Mouse (Mus musculus): ENCODE measurements around the gene Axin2. TPM values are rescaled to one million over a fixed set of nuclear protein-coding genes. Genes with fewer than 3 reads are reported as not detected.

Axin2 gene
- polyA plus RNA-seq, 2 experiments: 0.15 to 0.85 TPM

DNA sequence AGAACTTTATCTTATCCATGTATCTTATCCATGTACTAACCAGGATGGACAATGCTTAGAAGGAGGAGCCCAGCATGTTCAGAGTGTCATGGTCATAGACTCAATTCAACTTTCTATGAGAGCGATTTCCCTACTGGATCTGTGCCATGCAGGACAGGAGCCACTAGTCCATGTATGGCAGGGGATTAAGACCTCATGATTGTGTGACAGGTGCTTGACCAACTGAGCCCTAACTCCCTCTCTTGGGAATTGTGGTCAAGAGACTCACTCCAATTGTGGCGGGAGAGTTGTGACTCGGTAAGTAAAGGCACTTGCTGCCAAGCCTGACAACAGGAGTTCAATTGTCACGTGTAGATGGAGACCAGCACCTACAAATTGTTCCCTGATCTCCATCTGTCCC lies 67.6 kb downstream of the Axin2 start:
- TF ChIP-seq CTCF (IDR thresholded peaks at IDR 0.05; ENCODE audit: low read depth): no peak
- Histone ChIP-seq H3K4me3 (ENCODE audit: insufficient read depth in 1 of 2, low read depth in 2 of 2, low read length in 2 of 2) (no peak overlapping the region), H3K27ac (no peak overlapping the region), H3K36me3 (replicated peaks; ENCODE audit: control insufficient read depth, insufficient read depth, low read depth) (no peaks in the 10 kb centered on the region), H3K4me2 (ENCODE audit: low read depth) (no peak overlapping the region), H3K4me1 (replicated peaks; ENCODE audit: control insufficient read depth in 2 of 2, insufficient read depth in 2 of 2, low read length in 1 of 2) (no peaks in the 10 kb centered on the region), H3K9ac (replicated peaks) (no peak overlapping the region), H3K27me3 (ENCODE audit: control insufficient read depth, insufficient read depth, low read length) (no peaks in the 10 kb centered on the region), H3K9me3 (ENCODE audit: control insufficient read depth, low read length) (no peaks in the 10 kb centered on the region)
- 63% methylated on average over 4 of the region's 4 CpGs for WGBS (ENCODE audit: insufficient replicate concordance)
- ATAC-seq (ENCODE audit: insufficient read depth) (no peak), DNase-seq (ENCODE audit: low read depth in 3 of 3, low spot score in 3 of 3) (no peak)

DNA sequence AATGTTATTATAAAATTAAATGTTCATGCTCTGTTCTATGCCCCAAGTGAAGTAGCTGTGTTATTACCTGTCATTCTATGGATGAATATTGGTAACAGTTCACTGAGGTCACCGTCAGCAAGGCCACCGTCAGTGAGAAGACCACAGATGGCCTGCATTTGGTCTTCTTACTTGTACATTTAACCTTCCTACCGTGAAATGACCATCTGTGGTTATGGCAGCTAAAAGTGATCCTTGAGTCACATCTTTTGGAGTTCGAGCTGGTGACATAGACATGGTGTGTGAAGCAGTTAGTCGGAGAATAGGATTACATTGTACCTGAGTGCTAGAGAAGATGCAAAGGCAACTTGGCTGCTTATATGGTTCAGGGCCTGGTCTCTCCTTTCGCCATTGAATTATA lies 68.1 kb downstream of the Axin2 start:
- no peaks in the 10 kb centered on the region for H3K27me3 ChIP-seq (ENCODE audit: control insufficient read depth, insufficient read depth, low read length)
- DNase-seq (ENCODE audit: low read depth in 3 of 3, low spot score in 3 of 3) (no peak), ATAC-seq (ENCODE audit: insufficient read depth) (no peak)
- no peak overlapping the region for H3K9ac ChIP-seq (replicated peaks)
- no peaks in the 10 kb centered on the region for H3K4me1 ChIP-seq (replicated peaks; ENCODE audit: control insufficient read depth in 2 of 2, insufficient read depth in 2 of 2, low read length in 1 of 2)
- no peak overlapping the region for H3K4me2 ChIP-seq (ENCODE audit: low read depth)
- H3K4me3 ChIP-seq (ENCODE audit: insufficient read depth in 1 of 2, low read depth in 2 of 2, low read length in 2 of 2): no peak overlapping the region
- TF ChIP-seq EP300 (IDR thresholded peaks at IDR 0.05; ENCODE audit: low read depth): no peak
- no peak for TF ChIP-seq CTCF (IDR thresholded peaks at IDR 0.05; ENCODE audit: low read depth)
- 68% methylated on average over 6 of the region's 6 CpGs for WGBS (ENCODE audit: insufficient replicate concordance)
- H3K9me3 ChIP-seq (ENCODE audit: control insufficient read depth, low read length): no peaks in the 10 kb centered on the region
- H3K27ac ChIP-seq: no peak overlapping the region
- no peaks in the 10 kb centered on the region for H3K36me3 ChIP-seq (replicated peaks; ENCODE audit: control insufficient read depth, insufficient read depth, low read depth)

DNA sequence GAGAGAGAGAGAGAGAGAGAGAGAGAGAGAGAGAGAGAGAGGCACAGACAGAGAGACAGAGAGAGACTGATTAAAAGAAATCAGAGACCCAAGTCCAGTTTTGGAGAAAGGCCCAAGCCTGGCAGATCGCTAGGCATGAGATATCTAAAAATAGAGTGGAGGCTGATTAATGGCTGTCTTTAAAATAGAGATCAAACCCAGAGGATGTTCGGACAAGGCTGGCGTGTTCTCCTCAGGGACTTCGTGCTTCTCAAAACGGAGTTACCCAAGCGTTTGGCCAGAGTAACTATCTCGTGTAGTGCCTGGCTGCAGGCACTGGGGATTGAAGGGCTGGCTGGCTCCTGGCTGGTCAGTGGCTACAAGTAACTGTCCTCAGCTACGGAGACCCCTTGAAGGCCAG lies 69.8 kb downstream of the Axin2 start:
- DNase-seq (ENCODE audit: low read depth in 3 of 3, low spot score in 3 of 3): no peak
- no peak overlapping the region for H3K4me3 ChIP-seq (ENCODE audit: insufficient read depth in 1 of 2, low read depth in 2 of 2, low read length in 2 of 2)
- no peak for ATAC-seq (ENCODE audit: insufficient read depth)
- H3K36me3 ChIP-seq (replicated peaks; ENCODE audit: control insufficient read depth, insufficient read depth, low read depth): no peaks in the 10 kb centered on the region
- no peak overlapping the region for H3K9ac ChIP-seq (replicated peaks)
- H3K27ac ChIP-seq: no peak overlapping the region
- no peak overlapping the region for H3K4me2 ChIP-seq (ENCODE audit: low read depth)
- H3K4me1 ChIP-seq (replicated peaks; ENCODE audit: control insufficient read depth in 2 of 2, insufficient read depth in 2 of 2, low read length in 1 of 2): no peaks in the 10 kb centered on the region
- no peaks in the 10 kb centered on the region for H3K9me3 ChIP-seq (ENCODE audit: control insufficient read depth, low read length)
- WGBS (ENCODE audit: insufficient replicate concordance): 66% methylated on average over 8 of the region's 8 CpGs
- no peaks in the 10 kb centered on the region for H3K27me3 ChIP-seq (ENCODE audit: control insufficient read depth, insufficient read depth, low read length)
- TF ChIP-seq EP300 (IDR thresholded peaks at IDR 0.05; ENCODE audit: low read depth) (no peak), CTCF (IDR thresholded peaks at IDR 0.05; ENCODE audit: low read depth) (no peak)

DNA sequence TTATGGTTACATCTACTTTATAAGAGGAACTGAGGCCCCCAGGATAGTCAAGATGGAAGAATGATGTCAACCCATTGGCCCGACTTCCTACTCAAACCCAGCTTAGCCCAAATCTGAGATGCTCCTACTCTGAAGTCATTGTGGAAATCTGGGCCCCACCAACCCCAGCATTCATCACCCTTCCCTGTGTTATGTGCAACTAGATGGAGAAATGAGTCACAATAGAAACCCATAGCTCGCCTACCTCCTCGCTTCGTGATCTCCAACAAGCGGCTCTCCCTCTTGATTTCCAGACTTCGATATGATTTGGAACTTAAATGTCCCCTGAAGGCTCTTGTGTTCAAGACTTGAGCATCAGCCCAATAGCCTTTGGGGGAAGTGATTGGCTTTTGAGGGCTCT lies 73.3 kb downstream of the Axin2 start:
- Histone ChIP-seq H3K27me3 (ENCODE audit: control insufficient read depth, insufficient read depth, low read length) (no peaks in the 10 kb centered on the region), H3K4me1 (replicated peaks; ENCODE audit: control insufficient read depth in 2 of 2, insufficient read depth in 2 of 2, low read length in 1 of 2) (no peaks in the 10 kb centered on the region), H3K9ac (replicated peaks) (no peak overlapping the region), H3K36me3 (replicated peaks; ENCODE audit: control insufficient read depth, insufficient read depth, low read depth) (no peaks in the 10 kb centered on the region), H3K4me3 (ENCODE audit: insufficient read depth in 1 of 2, low read depth in 2 of 2, low read length in 2 of 2) (no peak overlapping the region), H3K27ac (no peak overlapping the region), H3K9me3 (ENCODE audit: control insufficient read depth, low read length) (no peaks in the 10 kb centered on the region), H3K4me2 (ENCODE audit: low read depth) (no peak overlapping the region)
- no peak for DNase-seq (ENCODE audit: low read depth in 3 of 3, low spot score in 3 of 3)
- ATAC-seq (ENCODE audit: insufficient read depth): no peak
- no peak for TF ChIP-seq CTCF (IDR thresholded peaks at IDR 0.05; ENCODE audit: low read depth)
- no peak for TF ChIP-seq EP300 (IDR thresholded peaks at IDR 0.05; ENCODE audit: low read depth)
- 79% methylated on average over 6 of the region's 6 CpGs for WGBS (ENCODE audit: insufficient replicate concordance)

DNA sequence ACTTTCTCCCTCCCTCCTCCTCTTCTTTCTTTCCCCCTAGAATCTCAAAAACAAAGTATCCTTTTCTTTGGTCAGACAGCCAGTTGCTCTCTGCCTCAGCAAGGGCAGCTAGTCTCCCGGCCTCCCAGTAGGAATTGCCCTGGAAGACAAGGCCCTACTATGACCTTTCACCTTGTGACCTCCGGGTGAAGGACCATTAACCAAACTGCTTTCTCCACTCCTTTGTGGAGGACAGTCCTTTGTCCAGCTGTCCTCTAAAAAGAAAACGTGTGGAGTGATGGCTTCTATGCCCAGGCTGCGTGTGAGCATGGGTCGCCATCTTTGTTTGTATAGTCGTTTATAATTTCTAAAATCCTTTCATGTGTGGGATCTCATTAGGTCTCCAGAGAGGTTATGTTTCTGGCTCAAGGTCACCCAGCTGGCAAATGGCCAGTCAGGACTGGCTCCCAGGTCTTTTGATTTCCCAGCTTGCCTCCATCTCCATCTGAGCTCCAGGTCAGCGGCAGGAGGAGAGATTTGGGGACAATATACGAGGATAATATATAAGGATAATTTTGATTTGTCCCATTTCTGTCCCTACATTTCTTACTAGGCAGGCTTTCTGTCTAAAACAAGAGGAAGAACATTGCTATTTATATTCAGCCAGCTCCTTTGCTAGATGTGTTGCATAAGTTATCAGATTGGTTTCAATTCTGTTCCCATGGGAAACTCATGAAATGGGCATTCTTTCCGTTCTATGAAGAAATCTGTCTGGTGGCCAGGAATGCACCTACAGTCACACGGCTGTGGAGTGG lies 75.2 kb downstream of the Axin2 start:
- Histone ChIP-seq H3K4me3 (ENCODE audit: insufficient read depth in 1 of 2, low read depth in 2 of 2, low read length in 2 of 2) (no peak overlapping the region), H3K27ac (no peak overlapping the region), H3K4me1 (replicated peaks; ENCODE audit: control insufficient read depth in 2 of 2, insufficient read depth in 2 of 2, low read length in 1 of 2) (no peaks in the 10 kb centered on the region), H3K4me2 (ENCODE audit: low read depth) (no peak overlapping the region), H3K9me3 (ENCODE audit: control insufficient read depth, low read length) (no peaks in the 10 kb centered on the region), H3K36me3 (replicated peaks; ENCODE audit: control insufficient read depth, insufficient read depth, low read depth) (no peaks in the 10 kb centered on the region), H3K27me3 (ENCODE audit: control insufficient read depth, insufficient read depth, low read length) (no peaks in the 10 kb centered on the region), H3K9ac (replicated peaks) (no peak overlapping the region)
- DNase-seq (ENCODE audit: low read depth in 3 of 3, low spot score in 3 of 3) (no peak), ATAC-seq (ENCODE audit: insufficient read depth) (no peak)
- WGBS (ENCODE audit: insufficient replicate concordance): 63% methylated on average over 10 of the region's 10 CpGs
- no peak for TF ChIP-seq EP300 (IDR thresholded peaks at IDR 0.05; ENCODE audit: low read depth)
